Mouse (Mus musculus) bone marrow, adult 2 months (tissue): ENCODE results near the gene 4933427I04Rik. TPM values are rescaled to one million over a fixed set of nuclear protein-coding genes. Genes with fewer than 3 reads are reported as not detected.

ENCODE experiments used
- H3K27ac ChIP-seq: fragments of 200-500 bp; 2 replicates; pipeline ENCODE4 v1.5.1; 2012; ENCODE audit warnings: low read depth, mild to moderate bottlenecking, control low read depth, inconsistent platforms, low read length; ENCODE audit not compliant: control insufficient read depth, poor library complexity, insufficient read depth
- H3K4me1 ChIP-seq: fragments of 200-500 bp; 2 replicates; pipeline ENCODE4 v1.6.1; 2011; ENCODE audit warnings: low read length; ENCODE audit not compliant: control insufficient read depth, insufficient read depth
- H3K4me3 ChIP-seq: fragments of 200-500 bp; replicated peaks from 2 replicates; pipeline ENCODE3; 2011; ENCODE audit warnings: mild to moderate bottlenecking, low read depth, low read length, control low read depth; ENCODE audit not compliant: control insufficient read depth
- CTCF ChIP-seq: fragments of 200-500 bp; IDR thresholded peaks from 2 replicates; pipeline ENCODE4 v1.5.1; 2011; ENCODE audit warnings: low read length, control low read depth; ENCODE audit not compliant: control insufficient read depth, insufficient read depth
- POLR2A ChIP-seq: fragments of 200-500 bp; IDR thresholded peaks from 2 replicates; pipeline ENCODE4 v1.6.1; 2011; ENCODE audit warnings: low read depth, mild to moderate bottlenecking, control low read depth, low read length, borderline replicate concordance; ENCODE audit not compliant: control insufficient read depth
- WGBS: fragments of 180-500 bp; shearing (Covaris S2); methylation state at CpG from one replicate; pipeline ENCODE4 v1.1.7; 2018; 5-methylcytosine and 5-hydroxymethylcytosine counted together
- polyA plus RNA-seq: library from polyadenylated mRNA; stranded (reverse); fragments of >200 nt; gene quantifications from 2 replicates; pipeline ENCODE4 v1.2.4, GENCODE M21; 2011; ENCODE audit warnings: low replicate concordance; ENCODE audit not compliant: missing spikeins, insufficient read depth, insufficient read length

The 4933427I04Rik gene
- polyA plus RNA-seq, result not detected in 2 replicates

DNA sequence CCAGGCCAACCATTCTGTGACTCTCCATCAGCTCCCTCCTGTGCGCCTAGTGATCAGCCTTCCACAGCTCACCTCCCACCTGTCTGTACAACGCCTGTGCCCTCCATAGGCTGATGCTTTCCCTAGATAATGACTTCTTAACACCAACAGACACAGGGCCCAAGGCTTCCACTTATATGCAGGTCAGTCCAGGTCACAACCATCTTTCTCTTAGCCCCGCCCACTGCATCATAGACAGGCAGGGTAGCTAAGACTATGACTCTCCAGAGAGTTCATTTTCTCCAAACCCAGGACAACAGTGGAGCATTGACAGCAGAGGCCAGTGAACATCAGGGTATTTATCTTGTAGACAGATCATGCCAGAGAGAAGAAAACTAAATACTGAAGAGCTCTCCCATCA, at the start of gene 4933427I04Rik:
Gene 4933427I04Rik, plus strand, starts transcription at position 301 of the 400 bp plus-strand sequence.
- Histone ChIP-seq H3K27ac (no peak within 1 kb of the TSS), H3K4me3 (no peak within 1 kb of the TSS), H3K4me1 (no peaks in the 10 kb centered on the region)
- 71% methylated on average over 3 of the region's 3 CpGs for WGBS
- no peak for TF ChIP-seq POLR2A
- TF ChIP-seq CTCF, result no peak

DNA sequence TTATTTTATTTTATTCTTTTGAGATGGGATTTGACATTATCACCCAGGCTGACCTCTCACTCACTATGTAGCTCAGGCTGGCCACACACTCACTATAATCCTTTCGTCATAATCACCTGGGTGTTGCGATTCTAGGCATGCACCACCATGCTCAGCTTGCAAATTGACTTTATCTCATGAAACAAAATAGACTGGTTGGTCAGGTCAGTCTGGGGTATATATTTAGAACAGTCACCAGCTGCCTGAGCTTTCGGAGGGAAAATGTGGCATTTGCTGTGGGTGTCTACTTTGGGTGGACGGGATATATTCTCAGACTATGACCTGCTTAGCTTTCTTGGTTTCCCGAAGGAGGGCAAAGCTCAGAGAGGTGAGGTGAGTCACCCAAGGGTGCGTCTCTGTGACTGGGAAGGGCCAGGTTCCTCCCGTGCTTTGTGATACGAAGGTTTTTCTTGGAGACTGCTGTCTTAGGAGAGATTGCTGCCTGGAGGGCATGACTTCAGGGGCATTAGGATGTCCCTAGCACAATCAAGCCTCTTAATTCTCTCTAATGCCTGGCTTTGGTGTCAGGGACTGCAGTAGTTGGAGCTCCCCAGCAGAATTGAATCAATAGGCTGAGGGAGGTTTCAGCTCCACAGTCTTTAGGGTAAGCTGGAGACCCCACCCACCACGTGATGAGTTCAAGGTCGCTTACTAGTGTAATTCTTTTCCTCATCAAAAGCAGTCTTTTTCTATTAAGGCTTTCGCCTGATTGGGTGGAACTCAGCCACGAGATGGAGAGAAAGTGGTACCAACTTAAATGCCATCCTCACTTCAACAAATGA, 48.8 kb upstream of the 4933427I04Rik start:
- no peak overlapping the region for H3K4me3 ChIP-seq
- no peak for TF ChIP-seq POLR2A
- TF ChIP-seq CTCF, result no peak
- WGBS, result 79% methylated on average over 12 of the region's 12 CpGs

GRCm38 (mm10) chr4:123812525-123812924, 47.0 kb upstream of the 4933427I04Rik start:
- no peak overlapping the region for H3K27ac ChIP-seq
- WGBS, result 79% methylated on average over 3 of the region's 3 CpGs
- H3K4me1 ChIP-seq, result no peaks in the 10 kb centered on the region
- no peak overlapping the region for H3K4me3 ChIP-seq
- TF ChIP-seq CTCF (no peak), POLR2A (no peak)

More for the DNA sequence above, 48.8 kb upstream of the 4933427I04Rik start:
- no peak overlapping the region for H3K27ac ChIP-seq
- no peaks in the 10 kb centered on the region for H3K4me1 ChIP-seq

DNA sequence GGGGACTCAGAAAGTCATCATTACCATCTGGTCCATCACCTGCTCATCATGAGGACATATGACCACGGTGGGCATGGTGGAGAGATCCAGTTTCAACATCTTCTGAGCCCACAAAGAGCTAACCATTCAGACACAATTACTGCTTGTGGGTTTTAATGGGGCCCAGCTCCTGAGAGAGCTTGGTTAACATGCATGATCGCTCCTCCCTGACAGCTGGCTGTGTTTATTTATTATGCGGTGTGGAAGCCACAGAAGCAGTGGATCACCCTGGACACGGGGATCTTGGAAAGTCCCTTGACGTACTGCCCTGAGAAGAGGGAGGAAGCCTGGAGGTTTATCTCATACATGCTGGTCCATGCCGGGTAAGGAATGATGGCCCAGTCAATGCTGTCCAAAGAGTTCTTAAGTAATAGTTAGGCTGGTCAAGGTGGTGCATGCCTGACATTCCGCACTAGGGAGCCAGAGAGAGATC, 45.4 kb upstream of the 4933427I04Rik start:
- Histone ChIP-seq H3K27ac (no peak overlapping the region), H3K4me3 (no peak overlapping the region), H3K4me1 (no peaks in the 10 kb centered on the region)
- WGBS, result 68% methylated on average over 7 of the region's 7 CpGs
- TF ChIP-seq CTCF, result no peak
- no peak for TF ChIP-seq POLR2A

GRCm38 (mm10) chr4:123819093-123819610, 40.3 kb upstream of the 4933427I04Rik start:
- 66% methylated on average over 4 of the region's 4 CpGs for WGBS
- Histone ChIP-seq H3K4me3 (no peak overlapping the region), H3K27ac (no peak overlapping the region), H3K4me1 (no peaks in the 10 kb centered on the region)
- TF ChIP-seq CTCF (no peak), POLR2A (no peak)

- Histone ChIP-seq H3K27ac (no peak overlapping the region), H3K4me1 (no peaks in the 10 kb centered on the region), H3K4me3 (no peak overlapping the region)
- WGBS, result 81% methylated on average over 8 of the region's 8 CpGs
- TF ChIP-seq POLR2A (no peak), CTCF (no peak)
These were observed 17.4 kb upstream of the 4933427I04Rik start for GRCm38 (mm10) chr4:123842126-123842525.

DNA sequence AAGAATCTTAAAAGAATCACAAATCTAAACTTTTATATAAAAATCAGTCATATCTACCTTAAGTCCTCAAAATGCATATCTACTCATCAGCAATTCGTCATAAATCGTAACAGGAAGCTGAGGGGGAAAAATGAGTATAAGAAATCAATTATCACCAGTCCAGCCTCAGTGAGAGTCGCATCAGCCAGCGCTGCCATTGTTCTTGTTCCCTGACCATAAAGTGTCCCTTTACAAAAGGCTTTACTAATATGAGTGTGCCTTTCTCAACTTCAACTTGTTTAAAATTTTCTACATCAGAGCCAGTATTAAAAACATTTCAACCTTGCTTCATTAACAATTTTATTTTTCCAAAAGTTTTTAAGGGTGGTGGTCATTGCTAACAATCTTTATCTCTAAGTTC, 2.6 kb upstream of the 4933427I04Rik start:
- Histone ChIP-seq H3K4me3 (no peak overlapping the region), H3K27ac (no peak overlapping the region), H3K4me1 (no peaks in the 10 kb centered on the region)
- WGBS, result 64% methylated on average over 4 of the region's 4 CpGs
- TF ChIP-seq POLR2A (no peak), CTCF (no peak)

- TF ChIP-seq CTCF (no peak), POLR2A (no peak)
- H3K4me1 ChIP-seq, result no peaks in the 10 kb centered on the region
- H3K27ac ChIP-seq, result no peak overlapping the region
- H3K4me3 ChIP-seq, result no peak overlapping the region
- 75% methylated on average over 7 of the region's 7 CpGs for WGBS
These were observed 1.4 kb upstream of the 4933427I04Rik start for GRCm38 (mm10) chr4:123858090-123858489.
